Mouse (Mus musculus) limb, embryonic 14.5 days (tissue): ENCODE results near the gene Gmds. TPM values are rescaled to one million over a fixed set of nuclear protein-coding genes. Genes with fewer than 3 reads are reported as not detected.

Source experiments
- ATAC-seq: fragments of 200-750 bp; cut with Nextera tagmentation; 2 replicates; pipeline ENCODE4 v1.8.0; 2017; ENCODE audit warnings: low read depth, moderate number of reproducible peaks, moderate TSS enrichment; ENCODE audit not compliant: low FRiP score
- DNase-seq: peaks from one replicate; pipeline ENCODE4 v3.0.0-alpha.2; 2015; ENCODE audit warnings: low spot score
- H3K27ac ChIP-seq: fragments of 300-500 bp; sonication (generic); replicated peaks from 2 replicates; pipeline ENCODE4 v1.5.1; 2014; ENCODE audit warnings: low read depth, mild to moderate bottlenecking, low read length, moderate library complexity, mixed read lengths
- H3K27me3 ChIP-seq: fragments of 300-500 bp; sonication (generic); 2 replicates; pipeline ENCODE4 v1.6.1; 2014; ENCODE audit warnings: low read length, mixed read lengths; ENCODE audit not compliant: control insufficient read depth, insufficient read depth
- H3K36me3 ChIP-seq: fragments of 300-500 bp; sonication (generic); 2 replicates; pipeline ENCODE4 v1.6.1; 2014; ENCODE audit warnings: mild to moderate bottlenecking, low read length, moderate library complexity, mixed read lengths; ENCODE audit not compliant: control insufficient read depth, insufficient read depth
- H3K4me1 ChIP-seq: fragments of 300-500 bp; sonication (generic); 2 replicates; pipeline ENCODE4 v1.6.1; 2014; ENCODE audit warnings: antibody characterized with exemption, low read length, mixed read lengths; ENCODE audit not compliant: control insufficient read depth, insufficient read depth
- H3K4me2 ChIP-seq: fragments of 300-500 bp; sonication (generic); replicated peaks from 2 replicates; pipeline ENCODE4 v1.6.1; 2014; ENCODE audit warnings: low read depth, mild to moderate bottlenecking, low read length, moderate library complexity; ENCODE audit not compliant: severe bottlenecking
- H3K4me3 ChIP-seq: fragments of 300-500 bp; sonication (generic); replicated peaks from 2 replicates; pipeline ENCODE4 v1.5.1; 2014; ENCODE audit warnings: low read length
- H3K9ac ChIP-seq: fragments of 300-500 bp; sonication (generic); 2 replicates; pipeline ENCODE4 v1.6.1; 2014; ENCODE audit warnings: mild to moderate bottlenecking, low read depth, low read length, moderate library complexity; ENCODE audit not compliant: severe bottlenecking
- H3K9me3 ChIP-seq: fragments of 300-500 bp; sonication (generic); 2 replicates; pipeline ENCODE4 v1.6.1; 2016; ENCODE audit warnings: low read length; ENCODE audit not compliant: control insufficient read depth
- POLR2A ChIP-seq: fragments of 200-500 bp; IDR thresholded peaks from 2 replicates; pipeline ENCODE4 v1.8.0; 2012; ENCODE audit warnings: inconsistent platforms, mild to moderate bottlenecking, moderate library complexity, borderline replicate concordance; ENCODE audit not compliant: insufficient read depth, insufficient read length; ENCODE audit errors: extremely low read depth
- WGBS: fragments of 180-500 bp; shearing (Covaris S2); extraction: QIAGEN DNeasy Blood & Tissue Kit; methylation state at CpG from one replicate; pipeline ENCODE4 v1.1.7; 2014; 5-methylcytosine and 5-hydroxymethylcytosine counted together
- polyA plus RNA-seq, 2 experiments: library from polyadenylated mRNA; depleted of rRNA in 1 of 2; stranded (reverse) in 1 of 2; unstranded in 1 of 2; fragments of >200 nt; fragmentation: Nextera tagmentation in 1 of 2; extraction: Ambion mirVana in 1 of 2; gene quantifications; 2 replicates each; pipeline versions ENCODE4 v1.2.1 to v1.2.3; 2012 to 2014

Gmds gene
- polyA plus RNA-seq, 2 experiments: 31.6 to 39.9 TPM

- no peak overlapping the region for H3K27ac ChIP-seq
- H3K4me1 ChIP-seq: 0 out of 2 replicates have a peak, but pooled peaks cover 2% of the 10 kb centered on the region
- no peaks in the 10 kb centered on the region for H3K9me3 ChIP-seq
- TF ChIP-seq POLR2A: no peak
- no peak overlapping the region for H3K4me3 ChIP-seq
- H3K36me3 ChIP-seq: no peaks in the 10 kb centered on the region
- no peaks in the 10 kb centered on the region for H3K27me3 ChIP-seq
- DNase-seq (no peak), ATAC-seq (no peak)
- no peak overlapping the region for H3K4me2 ChIP-seq
- 64% methylated on average over 4 of the region's 4 CpGs for WGBS
- no peak overlapping the region for H3K9ac ChIP-seq
Measured at GRCm38 (mm10) chr13:32134663-32135273, 203.8 kb downstream of the Gmds start.

- no peaks in the 10 kb centered on the region for H3K9me3 ChIP-seq
- no peak for ATAC-seq
- H3K9ac ChIP-seq: no peak overlapping the region
- H3K27me3 ChIP-seq: no peaks in the 10 kb centered on the region
- H3K4me3 ChIP-seq: no peak overlapping the region
- H3K4me2 ChIP-seq: no peak overlapping the region
- no peak overlapping the region for H3K27ac ChIP-seq
- DNase-seq: no peak
- no peaks in the 10 kb centered on the region for H3K36me3 ChIP-seq
- TF ChIP-seq POLR2A: no peak
- 24% methylated on average over 1 of the region's 1 CpGs for WGBS
- 0 out of 2 replicates have a peak, but pooled peaks cover under 1% of the 10 kb centered on the region for H3K4me1 ChIP-seq
Measured at GRCm38 (mm10) chr13:32129970-32130369, 208.6 kb downstream of the Gmds start.

GRCm38 (mm10) chr13:32118386-32118785 is 220.2 kb downstream of the Gmds start:
- no peak for DNase-seq
- no peak overlapping the region for H3K4me2 ChIP-seq
- no peak for ATAC-seq
- no peak for TF ChIP-seq POLR2A
- H3K4me3 ChIP-seq: no peak overlapping the region
- H3K27ac ChIP-seq: no peak overlapping the region
- no peaks in the 10 kb centered on the region for H3K9me3 ChIP-seq
- H3K36me3 ChIP-seq: no peaks in the 10 kb centered on the region
- 50% methylated on average over 1 of the region's 1 CpGs for WGBS
- H3K27me3 ChIP-seq: no peaks in the 10 kb centered on the region
- H3K4me1 ChIP-seq: no peaks in the 10 kb centered on the region
- no peak overlapping the region for H3K9ac ChIP-seq

- no peak for DNase-seq
- Histone ChIP-seq H3K27me3 (no peaks in the 10 kb centered on the region), H3K36me3 (no peaks in the 10 kb centered on the region), H3K4me2 (no peak overlapping the region), H3K27ac (no peak overlapping the region), H3K4me1 (no peaks in the 10 kb centered on the region), H3K9ac (no peak overlapping the region), H3K4me3 (no peak overlapping the region), H3K9me3 (no peaks in the 10 kb centered on the region)
- ATAC-seq: no peak
- no peak for TF ChIP-seq POLR2A
- 60% methylated on average over 1 of the region's 1 CpGs for WGBS
Measured at GRCm38 (mm10) chr13:32115468-32115867, 223.1 kb downstream of the Gmds start.

GRCm38 (mm10) chr13:32113875-32114274 is 224.7 kb downstream of the Gmds start:
- Histone ChIP-seq H3K4me1 (no peaks in the 10 kb centered on the region), H3K27me3 (no peaks in the 10 kb centered on the region), H3K9ac (no peak overlapping the region), H3K27ac (no peak overlapping the region), H3K9me3 (no peaks in the 10 kb centered on the region), H3K4me2 (no peak overlapping the region), H3K4me3 (no peak overlapping the region), H3K36me3 (no peaks in the 10 kb centered on the region)
- DNase-seq: no peak
- TF ChIP-seq POLR2A: no peak
- 93% methylated on average over 3 of the region's 3 CpGs for WGBS
- no peak for ATAC-seq
